19 mouse cellular contexts compared by ENCODE assay signal in genomic region chr14:77478210-77478609, GRCm38 (mm10).
DNase-seq lines count a peak whose midpoint lies in the region; ATAC-seq lines count a peak whose summit lies in the region.
"Had no signal": no experiment of that assay in that cellular context is flagged by ENCODE, and none has a peak within 500 bp of the region (broad histone marks: within the 10 kb centered on the region; RNA-seq: fewer than 3 reads in every experiment).

No protein-coding gene starts in this region.

- no peak overlapping the region for H3K9ac ChIP-seq in hindbrain, embryonic 11.5 days (ENCODE audit: low read depth, low read length)
- no peak overlapping the region for H3K9ac ChIP-seq in forebrain, embryonic 14.5 days (ENCODE audit: low read length)
- no peak overlapping the region for H3K9ac ChIP-seq in hindbrain, embryonic 14.5 days
- H3K9ac ChIP-seq in midbrain, embryonic 16.5 days (ENCODE audit: low read depth, low read length): no peak overlapping the region
- H3K9ac ChIP-seq: liver, embryonic 15.5 days; stomach, embryonic 15.5 days had no signal

- intact Hi-C loops in heart, postnatal 14 days (cut with DNase I): no loop called here

- no peak overlapping the region for H3K4me3 ChIP-seq in hindbrain, embryonic 11.5 days (ENCODE audit: low read depth, low read length)
- H3K4me3 ChIP-seq in hindbrain, embryonic 10.5 days: no peak overlapping the region
- H3K4me3 ChIP-seq in forebrain, embryonic 14.5 days (ENCODE audit: low read depth, low read length): no peak overlapping the region
- no peak overlapping the region for H3K4me3 ChIP-seq in hindbrain, embryonic 14.5 days (replicated peaks; ENCODE audit: low read length)
- H3K4me3 ChIP-seq in midbrain, embryonic 16.5 days (ENCODE audit: low read depth, low read length): no peak overlapping the region
- H3K4me3 ChIP-seq: embryonic facial prominence, embryonic 10.5 days; layer of hippocampus, adult 2 months; liver, embryonic 15.5 days; stomach, embryonic 15.5 days had no signal

- H3K9me3 ChIP-seq in hindbrain, embryonic 11.5 days (ENCODE audit: control insufficient read depth, low read length): no peaks in the 10 kb centered on the region
- H3K9me3 ChIP-seq in hindbrain, embryonic 10.5 days: no peaks in the 10 kb centered on the region
- no peaks in the 10 kb centered on the region for H3K9me3 ChIP-seq in forebrain, embryonic 14.5 days (replicated peaks; ENCODE audit: control insufficient read depth, low read length)
- no peaks in the 10 kb centered on the region for H3K9me3 ChIP-seq in hindbrain, embryonic 14.5 days (ENCODE audit: control insufficient read depth, low read length)
- no peaks in the 10 kb centered on the region for H3K9me3 ChIP-seq in midbrain, embryonic 16.5 days (replicated peaks; ENCODE audit: control insufficient read depth, low read length, poor library complexity, severe bottlenecking)
- H3K9me3 ChIP-seq: embryonic facial prominence, embryonic 10.5 days; liver, embryonic 15.5 days; stomach, embryonic 15.5 days had no signal

- DNase-seq in hindbrain, embryonic 11.5 days (ENCODE audit: low spot score): peak; percentile 44
- DNase-seq in hindbrain, embryonic 10.5 days (ENCODE audit: low spot score): no peak
- no peak for DNase-seq in forebrain, embryonic 14.5 days (ENCODE audit: low spot score)
- no peak for DNase-seq in hindbrain, embryonic 14.5 days (ENCODE audit: low spot score)
- no peak for DNase-seq in adrenal gland, adult (ENCODE audit: inconsistent age in 2 of 2, low spot score in 1 of 2)
- DNase-seq in heart, postnatal 14 days: no peak
- DNase-seq: cerebellum, adult 8-10 months; gastrocnemius, postnatal 10 days; kidney, adult 2 months; kidney, postnatal 10 days; layer of hippocampus, postnatal 36 days; thymus, adult 18-20 months had no signal

- no peaks in the 10 kb centered on the region for H3K4me1 ChIP-seq in hindbrain, embryonic 11.5 days (replicated peaks; ENCODE audit: control insufficient read depth, insufficient read depth, low read length)
- H3K4me1 ChIP-seq in hindbrain, embryonic 10.5 days (replicated peaks): peaks cover 21% of the 10 kb centered on the region
- H3K4me1 ChIP-seq in forebrain, embryonic 14.5 days (ENCODE audit: control insufficient read depth, insufficient read depth, low read length): no peaks in the 10 kb centered on the region
- peaks cover 9% of the 10 kb centered on the region; the same call in 1 of the 2 replicates for H3K4me1 ChIP-seq in hindbrain, embryonic 14.5 days (replicated peaks; ENCODE audit: control insufficient read depth, insufficient read depth, low read length)
- H3K4me1 ChIP-seq in midbrain, embryonic 16.5 days (ENCODE audit: control insufficient read depth, insufficient read depth, low read length): no peaks in the 10 kb centered on the region
- H3K4me1 ChIP-seq: liver, embryonic 15.5 days; stomach, embryonic 15.5 days had no signal

- no peak overlapping the region for H3K4me2 ChIP-seq in hindbrain, embryonic 11.5 days (replicated peaks; ENCODE audit: low read depth, low read length)
- H3K4me2 ChIP-seq in forebrain, embryonic 14.5 days (ENCODE audit: low read length): no peak overlapping the region
- H3K4me2 ChIP-seq in hindbrain, embryonic 14.5 days (replicated peaks): no peak overlapping the region
- H3K4me2 ChIP-seq in midbrain, embryonic 16.5 days (ENCODE audit: low read length): no peak overlapping the region
- H3K4me2 ChIP-seq: liver, embryonic 15.5 days; stomach, embryonic 15.5 days had no signal

- WGBS in hindbrain, embryonic 11.5 days: 73% methylated on average over 7 of the region's 7 CpGs
- WGBS in hindbrain, embryonic 10.5 days: 85% methylated on average over 7 of the region's 7 CpGs
- WGBS in forebrain, embryonic 14.5 days: 86% methylated on average over 7 of the region's 7 CpGs
- WGBS in hindbrain, embryonic 14.5 days: 58% methylated on average over 7 of the region's 7 CpGs
- WGBS in midbrain, embryonic 16.5 days: 55% methylated on average over 7 of the region's 7 CpGs

- H3K36me3 ChIP-seq in hindbrain, embryonic 11.5 days (ENCODE audit: control insufficient read depth, insufficient read depth, low read length): no peaks in the 10 kb centered on the region
- H3K36me3 ChIP-seq in hindbrain, embryonic 10.5 days: no peaks in the 10 kb centered on the region
- no peaks in the 10 kb centered on the region for H3K36me3 ChIP-seq in forebrain, embryonic 14.5 days (ENCODE audit: control insufficient read depth, insufficient read depth, low read length)
- H3K36me3 ChIP-seq in hindbrain, embryonic 14.5 days (replicated peaks; ENCODE audit: control insufficient read depth, insufficient read depth): no peaks in the 10 kb centered on the region
- H3K36me3 ChIP-seq in midbrain, embryonic 16.5 days (ENCODE audit: control insufficient read depth, insufficient read depth, low read length): no peaks in the 10 kb centered on the region
- H3K36me3 ChIP-seq: embryonic facial prominence, embryonic 10.5 days; liver, embryonic 15.5 days; stomach, embryonic 15.5 days had no signal

- ATAC-seq in hindbrain, embryonic 11.5 days (ENCODE audit: low FRiP score): peak; percentile 84
- peak; percentile 48; the same call in 1 of the 2 replicates for ATAC-seq in forebrain, embryonic 14.5 days
- peak; percentile 60; the same call in 1 of the 2 replicates for ATAC-seq in hindbrain, embryonic 14.5 days (ENCODE audit: low FRiP score)
- ATAC-seq in midbrain, embryonic 16.5 days: peak; percentile 47

- no peak overlapping the region for H3K27ac ChIP-seq in hindbrain, embryonic 11.5 days (ENCODE audit: low read depth, low read length)
- H3K27ac ChIP-seq in hindbrain, embryonic 10.5 days: no peak overlapping the region
- H3K27ac ChIP-seq in forebrain, embryonic 14.5 days (ENCODE audit: low read depth, low read length): no peak overlapping the region
- no peak overlapping the region for H3K27ac ChIP-seq in hindbrain, embryonic 14.5 days
- no peak overlapping the region for H3K27ac ChIP-seq in midbrain, embryonic 16.5 days (ENCODE audit: low read length)
- H3K27ac ChIP-seq: embryonic facial prominence, embryonic 10.5 days; layer of hippocampus, adult 2 months; liver, embryonic 15.5 days; macrophage; stomach, embryonic 15.5 days had no signal

- H3K27me3 ChIP-seq in hindbrain, embryonic 11.5 days (ENCODE audit: control insufficient read depth, insufficient read depth, low read length): no peaks in the 10 kb centered on the region
- H3K27me3 ChIP-seq in hindbrain, embryonic 10.5 days (ENCODE audit: insufficient read depth, poor library complexity, severe bottlenecking): no peaks in the 10 kb centered on the region
- no peaks in the 10 kb centered on the region for H3K27me3 ChIP-seq in forebrain, embryonic 14.5 days (replicated peaks; ENCODE audit: control insufficient read depth, insufficient read depth, low read length)
- H3K27me3 ChIP-seq in hindbrain, embryonic 14.5 days (ENCODE audit: control insufficient read depth, insufficient read depth, low read length): no peaks in the 10 kb centered on the region
- H3K27me3 ChIP-seq in midbrain, embryonic 16.5 days (ENCODE audit: control insufficient read depth, insufficient read depth, low read depth, low read length): no peaks in the 10 kb centered on the region
- H3K27me3 ChIP-seq: CH12.LX; liver, embryonic 15.5 days; stomach, embryonic 15.5 days had no signal
